Mouse (Mus musculus) brown adipose tissue, adult 24 weeks (tissue): ENCODE results near the gene Gm45902. TPM values are rescaled to one million over a fixed set of nuclear protein-coding genes. Genes with fewer than 3 reads are reported as not detected.
A peak's percentile ranks its signal among the peaks of the same experiment; 100 is the strongest.

Experiments used
- H3K27ac ChIP-seq: fragments of 200-500 bp; replicated peaks from 2 replicates; pipeline ENCODE4 v1.5.1; 2012; ENCODE audit warnings: low read depth, mild to moderate bottlenecking, low read length
- H3K4me1 ChIP-seq: fragments of 200-500 bp; 2 replicates; pipeline ENCODE4 v1.6.1; 2012; ENCODE audit warnings: low read length, mixed read lengths; ENCODE audit not compliant: control insufficient read depth, insufficient read depth, insufficient read length
- H3K4me3 ChIP-seq: fragments of 200-500 bp; 2 replicates; pipeline ENCODE4 v1.5.1; 2012; ENCODE audit warnings: low read depth, mild to moderate bottlenecking, low read length, moderate library complexity; ENCODE audit not compliant: insufficient read depth
- polyA plus RNA-seq: library from polyadenylated mRNA; stranded (reverse); fragments of >200 nt; gene quantifications from 2 replicates; pipeline ENCODE4 v1.2.4, GENCODE M21; 2012; ENCODE audit not compliant: missing spikeins, insufficient read depth, insufficient read length

Gm45902 gene
- polyA plus RNA-seq: 0.79 and 0.87 TPM in 2 replicates

GRCm38 (mm10) chr2:3512552-3513454 lies at the start of gene Gm45902, which contains the start of the genes Hspa14 and Cdnf:
TSS of gene Gm45902 (minus strand) at chr2:3512790.
TSS of gene Hspa14 (minus strand) at chr2:3512814.
TSS of gene Cdnf (plus strand) at chr2:3513030.
- Histone ChIP-seq H3K4me3 (peak within 1 kb of the TSS; percentile 85), H3K4me1 (peaks cover 2% of the 10 kb centered on the region), H3K27ac (peak within 1 kb of the TSS; percentile 80)

- Histone ChIP-seq H3K4me3 (no peak overlapping the region), H3K27ac (no peak overlapping the region), H3K4me1 (no peaks in the 10 kb centered on the region)
Observed at GRCm38 (mm10) chr2:3546588-3546987, 34.0 kb upstream of the Gm45902 start.

- H3K27ac ChIP-seq: no peak overlapping the region
- H3K4me1 ChIP-seq: no peaks in the 10 kb centered on the region
- H3K4me3 ChIP-seq: no peak overlapping the region
Observed at GRCm38 (mm10) chr2:3546055-3546454, 33.5 kb upstream of the Gm45902 start.

GRCm38 (mm10) chr2:3541307-3542079 lies 28.9 kb upstream of the Gm45902 start:
- no peaks in the 10 kb centered on the region for H3K4me1 ChIP-seq
- H3K27ac ChIP-seq: no peak overlapping the region
- no peak overlapping the region for H3K4me3 ChIP-seq

- H3K4me3 ChIP-seq: no peak overlapping the region
- H3K4me1 ChIP-seq: no peaks in the 10 kb centered on the region
- H3K27ac ChIP-seq: no peak overlapping the region
Observed at GRCm38 (mm10) chr2:3526288-3526687, 13.7 kb upstream of the Gm45902 start.

- Histone ChIP-seq H3K4me3 (no peak overlapping the region), H3K4me1 (no peaks in the 10 kb centered on the region), H3K27ac (no peak overlapping the region)
Observed at GRCm38 (mm10) chr2:3522558-3522957, 10.0 kb upstream of the Gm45902 start.

- Histone ChIP-seq H3K27ac (peak overlapping the region; percentile 19; the same call in 1 of the 2 replicates), H3K4me1 (peaks cover 2% of the 10 kb centered on the region), H3K4me3 (peak overlapping the region; percentile 78)
Observed at GRCm38 (mm10) chr2:3512076-3512475, 514 bp downstream of the Gm45902 start.

- Histone ChIP-seq H3K27ac (no peak overlapping the region), H3K4me3 (no peak overlapping the region), H3K4me1 (no peaks in the 10 kb centered on the region)
Observed at GRCm38 (mm10) chr2:3500886-3501285, 11.7 kb downstream of the Gm45902 start.

- no peak overlapping the region for H3K27ac ChIP-seq
- no peaks in the 10 kb centered on the region for H3K4me1 ChIP-seq
- no peak overlapping the region for H3K4me3 ChIP-seq
Observed at GRCm38 (mm10) chr2:3499543-3499942, 13.0 kb downstream of the Gm45902 start.

GRCm38 (mm10) chr2:3493833-3494409 lies 18.7 kb downstream of the Gm45902 start:
- H3K4me1 ChIP-seq: no peaks in the 10 kb centered on the region
- no peak overlapping the region for H3K27ac ChIP-seq
- H3K4me3 ChIP-seq: no peak overlapping the region

- H3K27ac ChIP-seq: no peak overlapping the region
- no peak overlapping the region for H3K4me3 ChIP-seq
- no peaks in the 10 kb centered on the region for H3K4me1 ChIP-seq
Observed at GRCm38 (mm10) chr2:3489816-3490215, 22.8 kb downstream of the Gm45902 start.

- Histone ChIP-seq H3K4me1 (peaks cover 3% of the 10 kb centered on the region; the same call in 1 of the 2 replicates), H3K4me3 (no peak overlapping the region), H3K27ac (no peak overlapping the region)
Observed at GRCm38 (mm10) chr2:3480239-3480638, 32.4 kb downstream of the Gm45902 start.

GRCm38 (mm10) chr2:3475746-3476251 lies 36.8 kb downstream of the Gm45902 start:
- peak overlapping the region; percentile 83 for H3K4me3 ChIP-seq
- no peak overlapping the region for H3K27ac ChIP-seq

GRCm38 (mm10) chr2:3474861-3475283 lies 37.7 kb downstream of the Gm45902 start, which contains the start of gene Suv39h2:
TSS of gene Suv39h2 (minus strand) at chr2:3475031.
- Histone ChIP-seq H3K4me3 (peak within 1 kb of the TSS; percentile 83), H3K27ac (peak within 1 kb of the TSS; percentile 72), H3K4me1 (peaks cover 3% of the 10 kb centered on the region; the same call in 1 of the 2 replicates)

More at GRCm38 (mm10) chr2:3475746-3476251, 36.8 kb downstream of the Gm45902 start:
- H3K4me1 ChIP-seq: peaks cover 3% of the 10 kb centered on the region; the same call in 1 of the 2 replicates
